Mouse (Mus musculus): ENCODE results near the gene Inppl1. TPM values are rescaled to one million over a fixed set of nuclear protein-coding genes. Genes with fewer than 3 reads are reported as not detected.

Gene Inppl1
- total and polyA plus RNA-seq, 3 experiments = 31.6 to 54.1 (median 43.2) TPM

- no peak overlapping the region for H3K4me3 ChIP-seq (ENCODE audit: low read depth, low read length)
- ATAC-seq (ENCODE audit: extremely low read depth, insufficient number of reproducible peaks, low FRiP score, poor library complexity, severe bottlenecking) = no peak
- H3K36me3 ChIP-seq (replicated peaks) = no peaks in the 10 kb centered on the region
- DNase-seq (ENCODE audit: low spot score) = no peak
- peaks cover 4% of the 10 kb centered on the region for H3K4me1 ChIP-seq (ENCODE audit: insufficient read depth, low read depth, low read length)
- peaks cover 24% of the 10 kb centered on the region for H3K27me3 ChIP-seq (ENCODE audit: insufficient read depth, low read length)
- no peaks in the 10 kb centered on the region for H3K9me3 ChIP-seq (replicated peaks)
- TF ChIP-seq CTCF (IDR thresholded peaks at IDR 0.05; ENCODE audit: low read depth, low read length) (no peak), POLR2AphosphoS5 (IDR thresholded peaks at IDR 0.05; ENCODE audit: insufficient replicate concordance, low read depth, low read length) (no peak), TAL1 (conservative IDR thresholded peaks at IDR 0.05; ENCODE audit: low read depth, low read length) (no peak), GATA2 (IDR thresholded peaks at IDR 0.05; ENCODE audit: borderline replicate concordance, low read depth, low read length) (no peak), GATA1 (IDR thresholded peaks at IDR 0.05; ENCODE audit: borderline replicate concordance, low read length) (no peak)
Observed at GRCm38 (mm10) chr7:101866491-101867265, 28.6 kb upstream of the Inppl1 start.

GRCm38 (mm10) chr7:101863415-101863814 is 25.4 kb upstream of the Inppl1 start, which contains the start of gene Anapc15:
TSS of gene Anapc15 (plus strand) at chr7:101863715.
- ATAC-seq (ENCODE audit: extremely low read depth, insufficient number of reproducible peaks, low FRiP score, poor library complexity, severe bottlenecking) (no peak), DNase-seq (ENCODE audit: low spot score) (no peak)
- Histone ChIP-seq H3K27me3 (ENCODE audit: insufficient read depth, low read length) (peaks cover 13% of the 10 kb centered on the region), H3K9me3 (replicated peaks) (no peaks in the 10 kb centered on the region), H3K4me3 (ENCODE audit: low read depth, low read length) (no peak within 1 kb of the TSS), H3K36me3 (replicated peaks) (no peaks in the 10 kb centered on the region), H3K4me1 (ENCODE audit: insufficient read depth, low read depth, low read length) (peaks cover 4% of the 10 kb centered on the region; the same call in 1 of the 2 replicates)
- TF ChIP-seq GATA2 (IDR thresholded peaks at IDR 0.05; ENCODE audit: borderline replicate concordance, low read depth, low read length) (no peak), TAL1 (conservative IDR thresholded peaks at IDR 0.05; ENCODE audit: low read depth, low read length) (no peak)

- H3K27me3 ChIP-seq (ENCODE audit: insufficient read depth, low read length) = peaks cover 13% of the 10 kb centered on the region
- H3K9me3 ChIP-seq (replicated peaks) = no peaks in the 10 kb centered on the region
- no peak for DNase-seq (ENCODE audit: low spot score)
- no peak for ATAC-seq (ENCODE audit: extremely low read depth, insufficient number of reproducible peaks, low FRiP score, poor library complexity, severe bottlenecking)
- no peak for TF ChIP-seq TAL1 (conservative IDR thresholded peaks at IDR 0.05; ENCODE audit: low read depth, low read length)
- no peak for TF ChIP-seq CTCF (IDR thresholded peaks at IDR 0.05; ENCODE audit: low read depth, low read length)
- TF ChIP-seq GATA2 (IDR thresholded peaks at IDR 0.05; ENCODE audit: borderline replicate concordance, low read depth, low read length) = no peak
- no peak for TF ChIP-seq GATA1 (IDR thresholded peaks at IDR 0.05; ENCODE audit: borderline replicate concordance, low read length)
- no peak for TF ChIP-seq POLR2AphosphoS5 (IDR thresholded peaks at IDR 0.05; ENCODE audit: insufficient replicate concordance, low read depth, low read length)
- H3K4me3 ChIP-seq (ENCODE audit: low read depth, low read length) = no peak overlapping the region
- peaks cover 4% of the 10 kb centered on the region; the same call in 1 of the 2 replicates for H3K4me1 ChIP-seq (ENCODE audit: insufficient read depth, low read depth, low read length)
- H3K36me3 ChIP-seq (replicated peaks) = no peaks in the 10 kb centered on the region
Observed at GRCm38 (mm10) chr7:101862291-101862690, 24.3 kb upstream of the Inppl1 start.

- H3K4me3 ChIP-seq (ENCODE audit: low read depth, low read length) = no peak overlapping the region
- no peaks in the 10 kb centered on the region for H3K9me3 ChIP-seq (replicated peaks)
- peaks cover 20% of the 10 kb centered on the region for H3K27me3 ChIP-seq (ENCODE audit: insufficient read depth, low read length)
- TF ChIP-seq GATA2 (IDR thresholded peaks at IDR 0.05; ENCODE audit: borderline replicate concordance, low read depth, low read length) (no peak), GATA1 (IDR thresholded peaks at IDR 0.05; ENCODE audit: borderline replicate concordance, low read length) (no peak), CTCF (IDR thresholded peaks at IDR 0.05; ENCODE audit: low read depth, low read length) (no peak), POLR2AphosphoS5 (IDR thresholded peaks at IDR 0.05; ENCODE audit: insufficient replicate concordance, low read depth, low read length) (no peak), TAL1 (conservative IDR thresholded peaks at IDR 0.05; ENCODE audit: low read depth, low read length) (no peak)
- no peak for ATAC-seq (ENCODE audit: extremely low read depth, insufficient number of reproducible peaks, low FRiP score, poor library complexity, severe bottlenecking)
- DNase-seq (ENCODE audit: low spot score) = no peak
- H3K36me3 ChIP-seq (replicated peaks) = no peaks in the 10 kb centered on the region
- H3K4me1 ChIP-seq (ENCODE audit: insufficient read depth, low read depth, low read length) = peaks cover 4% of the 10 kb centered on the region; the same call in 1 of the 2 replicates
Observed at GRCm38 (mm10) chr7:101860978-101861377, 22.9 kb upstream of the Inppl1 start.

GRCm38 (mm10) chr7:101858362-101858761 is 20.3 kb upstream of the Inppl1 start:
- Histone ChIP-seq H3K4me1 (ENCODE audit: insufficient read depth, low read depth, low read length) (no peaks in the 10 kb centered on the region), H3K4me3 (ENCODE audit: low read depth, low read length) (no peak overlapping the region), H3K27me3 (ENCODE audit: insufficient read depth, low read length) (peaks cover 20% of the 10 kb centered on the region), H3K36me3 (replicated peaks) (no peaks in the 10 kb centered on the region), H3K9me3 (replicated peaks) (no peaks in the 10 kb centered on the region)
- no peak for ATAC-seq (ENCODE audit: extremely low read depth, insufficient number of reproducible peaks, low FRiP score, poor library complexity, severe bottlenecking)
- TF ChIP-seq TAL1 (conservative IDR thresholded peaks at IDR 0.05; ENCODE audit: low read depth, low read length) (no peak), POLR2AphosphoS5 (IDR thresholded peaks at IDR 0.05; ENCODE audit: insufficient replicate concordance, low read depth, low read length) (no peak), GATA2 (IDR thresholded peaks at IDR 0.05; ENCODE audit: borderline replicate concordance, low read depth, low read length) (no peak), GATA1 (IDR thresholded peaks at IDR 0.05; ENCODE audit: borderline replicate concordance, low read length) (no peak), CTCF (IDR thresholded peaks at IDR 0.05; ENCODE audit: low read depth, low read length) (no peak)
- no peak for DNase-seq (ENCODE audit: low spot score)

GRCm38 (mm10) chr7:101857094-101857493 is 19.1 kb upstream of the Inppl1 start, which contains the start of gene Folr2:
TSS of gene Folr2 (minus strand) at chr7:101857194.
- H3K4me3 ChIP-seq (ENCODE audit: low read depth, low read length) = no peak within 1 kb of the TSS
- H3K9me3 ChIP-seq (replicated peaks) = no peaks in the 10 kb centered on the region
- no peaks in the 10 kb centered on the region for H3K36me3 ChIP-seq (replicated peaks)
- TF ChIP-seq CTCF (IDR thresholded peaks at IDR 0.05; ENCODE audit: low read depth, low read length) = no peak
- no peak for TF ChIP-seq GATA2 (IDR thresholded peaks at IDR 0.05; ENCODE audit: borderline replicate concordance, low read depth, low read length)
- TF ChIP-seq GATA1 (IDR thresholded peaks at IDR 0.05; ENCODE audit: borderline replicate concordance, low read length) = no peak
- no peak for TF ChIP-seq POLR2AphosphoS5 (IDR thresholded peaks at IDR 0.05; ENCODE audit: insufficient replicate concordance, low read depth, low read length)
- no peak for TF ChIP-seq TAL1 (conservative IDR thresholded peaks at IDR 0.05; ENCODE audit: low read depth, low read length)
- peaks cover 22% of the 10 kb centered on the region for H3K27me3 ChIP-seq (ENCODE audit: insufficient read depth, low read length)
- no peaks in the 10 kb centered on the region for H3K4me1 ChIP-seq (ENCODE audit: insufficient read depth, low read depth, low read length)
- no peak for DNase-seq (ENCODE audit: low spot score)
- ATAC-seq (ENCODE audit: extremely low read depth, insufficient number of reproducible peaks, low FRiP score, poor library complexity, severe bottlenecking) = no peak

All from G1E (cell line).